Mouse (Mus musculus): ENCODE data around the gene Tpk1. TPM values are rescaled to one million over a fixed set of nuclear protein-coding genes. Genes with fewer than 3 reads are reported as not detected.

Gene Tpk1
- polyA plus RNA-seq, 1 experiment from 2014 or later = 9.6 TPM

GRCm38 (mm10) chr6:43677566-43677965 is 11.5 kb upstream of the Tpk1 start:
- no peak overlapping the region for H3K4me3 ChIP-seq (ENCODE audit: low read depth, low read length)
- H3K27ac ChIP-seq (ENCODE audit: low read length) = no peak overlapping the region
- no peaks in the 10 kb centered on the region for H3K36me3 ChIP-seq (ENCODE audit: insufficient read depth, low read length)
- no peaks in the 10 kb centered on the region for H3K4me1 ChIP-seq (ENCODE audit: insufficient read depth, low read depth, low read length)
- no peak overlapping the region for H3K9ac ChIP-seq (replicated peaks; ENCODE audit: low read depth)
- H3K27me3 ChIP-seq (replicated peaks; ENCODE audit: insufficient read depth, low read length) = no peaks in the 10 kb centered on the region
- TF ChIP-seq EP300 (IDR thresholded peaks at IDR 0.05) (no peak), CTCF (IDR thresholded peaks at IDR 0.05) (no peak)
- no peaks in the 10 kb centered on the region for H3K9me3 ChIP-seq (ENCODE audit: low read length)
- no peak overlapping the region for H3K4me2 ChIP-seq (replicated peaks; ENCODE audit: low read depth, low read length)
- ATAC-seq (no peak), DNase-seq (ENCODE audit: low spot score) (no peak)
- WGBS = 89% methylated on average over 3 of the region's 3 CpGs

- H3K27ac ChIP-seq (ENCODE audit: low read length) = no peak overlapping the region
- no peak overlapping the region for H3K4me3 ChIP-seq (ENCODE audit: low read depth, low read length)
- H3K9me3 ChIP-seq (ENCODE audit: low read length) = no peaks in the 10 kb centered on the region
- DNase-seq (ENCODE audit: low spot score) (no peak), ATAC-seq (no peak)
- no peak overlapping the region for H3K4me2 ChIP-seq (replicated peaks; ENCODE audit: low read depth, low read length)
- 14% methylated on average over 3 of the region's 3 CpGs for WGBS
- no peaks in the 10 kb centered on the region for H3K36me3 ChIP-seq (ENCODE audit: insufficient read depth, low read length)
- H3K9ac ChIP-seq (replicated peaks; ENCODE audit: low read depth) = no peak overlapping the region
- TF ChIP-seq CTCF (IDR thresholded peaks at IDR 0.05) = no peak
- no peak for TF ChIP-seq EP300 (IDR thresholded peaks at IDR 0.05)
- no peaks in the 10 kb centered on the region for H3K27me3 ChIP-seq (replicated peaks; ENCODE audit: insufficient read depth, low read length)
- H3K4me1 ChIP-seq (ENCODE audit: insufficient read depth, low read depth, low read length) = no peaks in the 10 kb centered on the region
Measured at GRCm38 (mm10) chr6:43676139-43676538, 10.1 kb upstream of the Tpk1 start.

GRCm38 (mm10) chr6:43674986-43675760 is 9.1 kb upstream of the Tpk1 start:
- H3K27ac ChIP-seq (ENCODE audit: low read length) = no peak overlapping the region
- H3K4me1 ChIP-seq (ENCODE audit: insufficient read depth, low read depth, low read length) = no peaks in the 10 kb centered on the region
- no peaks in the 10 kb centered on the region for H3K27me3 ChIP-seq (replicated peaks; ENCODE audit: insufficient read depth, low read length)
- H3K9me3 ChIP-seq (ENCODE audit: low read length) = no peaks in the 10 kb centered on the region
- no peak overlapping the region for H3K9ac ChIP-seq (replicated peaks; ENCODE audit: low read depth)
- ATAC-seq = no peak
- no peaks in the 10 kb centered on the region for H3K36me3 ChIP-seq (ENCODE audit: insufficient read depth, low read length)
- no peak for DNase-seq (ENCODE audit: low spot score)
- WGBS = 50% methylated on average over 3 of the region's 3 CpGs
- no peak for TF ChIP-seq CTCF (IDR thresholded peaks at IDR 0.05)
- TF ChIP-seq EP300 (IDR thresholded peaks at IDR 0.05) = no peak
- no peak overlapping the region for H3K4me2 ChIP-seq (replicated peaks; ENCODE audit: low read depth, low read length)
- no peak overlapping the region for H3K4me3 ChIP-seq (ENCODE audit: low read depth, low read length)

- no peaks in the 10 kb centered on the region for H3K9me3 ChIP-seq (ENCODE audit: low read length)
Measured at GRCm38 (mm10) chr6:43670939-43671338, 4.9 kb upstream of the Tpk1 start.

GRCm38 (mm10) chr6:43667681-43668080 is 1.6 kb upstream of the Tpk1 start:
- H3K9me3 ChIP-seq (ENCODE audit: low read length) = no peaks in the 10 kb centered on the region
- no peaks in the 10 kb centered on the region for H3K36me3 ChIP-seq (ENCODE audit: insufficient read depth, low read length)
- TF ChIP-seq EP300 (IDR thresholded peaks at IDR 0.05) = no peak
- no peak for TF ChIP-seq CTCF (IDR thresholded peaks at IDR 0.05)
- H3K9ac ChIP-seq (replicated peaks; ENCODE audit: low read depth) = no peak overlapping the region
- no peaks in the 10 kb centered on the region for H3K27me3 ChIP-seq (replicated peaks; ENCODE audit: insufficient read depth, low read length)
- H3K4me1 ChIP-seq (ENCODE audit: insufficient read depth, low read depth, low read length) = no peaks in the 10 kb centered on the region; the same call in 1 of the 2 replicates
- ATAC-seq = no peak
- no peak overlapping the region for H3K4me3 ChIP-seq (ENCODE audit: low read depth, low read length)
- H3K27ac ChIP-seq (ENCODE audit: low read length) = no peak overlapping the region
- WGBS = 84% methylated on average over 2 of the region's 2 CpGs
- no peak for DNase-seq (ENCODE audit: low spot score)
- H3K4me2 ChIP-seq (replicated peaks; ENCODE audit: low read depth, low read length) = no peak overlapping the region

More at GRCm38 (mm10) chr6:43670939-43671338, 4.9 kb upstream of the Tpk1 start:
- H3K4me1 ChIP-seq (ENCODE audit: insufficient read depth, low read depth, low read length) = no peaks in the 10 kb centered on the region; the same call in 1 of the 2 replicates
- H3K4me3 ChIP-seq (ENCODE audit: low read depth, low read length) = no peak overlapping the region
- H3K27ac ChIP-seq (ENCODE audit: low read length) = no peak overlapping the region
- TF ChIP-seq CTCF (IDR thresholded peaks at IDR 0.05) (no peak), EP300 (IDR thresholded peaks at IDR 0.05) (no peak)
- no peaks in the 10 kb centered on the region for H3K27me3 ChIP-seq (replicated peaks; ENCODE audit: insufficient read depth, low read length)
- H3K4me2 ChIP-seq (replicated peaks; ENCODE audit: low read depth, low read length) = no peak overlapping the region
- no peaks in the 10 kb centered on the region for H3K36me3 ChIP-seq (ENCODE audit: insufficient read depth, low read length)
- WGBS = 86% methylated on average over 2 of the region's 2 CpGs
- no peak for ATAC-seq
- H3K9ac ChIP-seq (replicated peaks; ENCODE audit: low read depth) = no peak overlapping the region
- no peak for DNase-seq (ENCODE audit: low spot score)

- H3K9me3 ChIP-seq (ENCODE audit: low read length) = no peaks in the 10 kb centered on the region
- H3K27ac ChIP-seq (ENCODE audit: low read length) = peak overlapping the region; percentile 91; the same call in 1 of the 2 replicates
- DNase-seq (ENCODE audit: low spot score) (no peak), ATAC-seq (no peak)
- H3K36me3 ChIP-seq (ENCODE audit: insufficient read depth, low read length) = no peaks in the 10 kb centered on the region
- H3K4me3 ChIP-seq (ENCODE audit: low read depth, low read length) = peak overlapping the region; percentile 69
- H3K9ac ChIP-seq (replicated peaks; ENCODE audit: low read depth) = no peak overlapping the region; the same call in 1 of the 2 replicates
- H3K27me3 ChIP-seq (replicated peaks; ENCODE audit: insufficient read depth, low read length) = no peaks in the 10 kb centered on the region
- H3K4me1 ChIP-seq (ENCODE audit: insufficient read depth, low read depth, low read length) = no peaks in the 10 kb centered on the region; the same call in 1 of the 2 replicates
- H3K4me2 ChIP-seq (replicated peaks; ENCODE audit: low read depth, low read length) = peak overlapping the region; percentile 67; the same call in 1 of the 2 replicates
- TF ChIP-seq CTCF (IDR thresholded peaks at IDR 0.05) (no peak), EP300 (IDR thresholded peaks at IDR 0.05) (no peak)
- 80% methylated on average over 7 of the region's 7 CpGs for WGBS
Measured at GRCm38 (mm10) chr6:43666611-43667400, 728 bp upstream of the Tpk1 start.

Measured in lung, postnatal 0 days (tissue).